Mouse (Mus musculus) right cerebral cortex, postnatal 4 days (tissue): Measurements from ENCODE around the gene 4833427G06Rik.

Experiments used
- DNase-seq: peaks from one replicate; pipeline ENCODE4 v3.0.0-alpha.2; 2022

4833427G06Rik gene

DNA sequence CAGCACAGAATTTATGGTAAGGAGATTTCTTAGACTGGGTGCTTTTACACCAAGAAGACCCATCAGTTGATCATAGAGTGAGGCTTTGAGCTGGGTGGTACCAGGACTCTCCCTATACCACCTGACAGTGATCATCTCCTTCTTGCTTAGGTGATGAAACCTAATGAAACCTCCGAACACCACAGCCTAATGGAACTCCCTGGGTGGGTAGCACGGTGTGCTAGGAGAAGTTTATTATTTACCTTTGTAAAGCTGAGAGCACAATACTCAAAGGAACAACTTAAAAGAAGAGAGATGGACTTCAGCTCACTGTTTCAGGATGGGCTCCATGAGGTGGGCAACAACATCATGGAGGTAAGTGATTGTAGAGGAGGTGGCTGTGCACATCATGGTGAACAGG is 41.3 kb downstream of the 4833427G06Rik start, which contains the start of gene Btg4:
Gene Btg4, plus strand, starts transcription at position 301 of the 400 bp plus-strand sequence.
- DNase-seq: no peak

GRCm38 (mm10) chr9:51058951-51059521 is 42.8 kb downstream of the 4833427G06Rik start:
- no peak for DNase-seq

GRCm38 (mm10) chr9:51056360-51057324 is 45.2 kb downstream of the 4833427G06Rik start:
- DNase-seq: no peak

DNA sequence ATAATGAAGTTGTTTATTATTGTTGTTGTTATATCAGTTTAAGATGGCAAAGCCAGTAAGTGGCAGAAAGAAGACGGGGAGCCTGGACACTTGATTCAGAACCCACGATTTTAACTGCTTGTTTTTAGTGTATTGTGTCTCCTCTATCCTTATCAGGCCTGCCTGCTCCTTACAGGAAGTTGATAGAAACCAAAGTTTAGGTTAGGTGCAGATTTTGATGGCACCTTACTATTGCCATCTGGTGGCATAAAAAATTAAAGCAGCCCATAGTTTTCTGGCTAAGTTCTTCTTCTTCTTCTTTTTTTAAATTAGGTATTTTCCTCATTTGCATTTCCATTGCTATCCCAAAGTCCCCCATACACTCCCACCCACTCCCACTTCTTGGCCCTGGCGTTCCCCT is 49.7 kb downstream of the 4833427G06Rik start:
- no peak for DNase-seq

DNA sequence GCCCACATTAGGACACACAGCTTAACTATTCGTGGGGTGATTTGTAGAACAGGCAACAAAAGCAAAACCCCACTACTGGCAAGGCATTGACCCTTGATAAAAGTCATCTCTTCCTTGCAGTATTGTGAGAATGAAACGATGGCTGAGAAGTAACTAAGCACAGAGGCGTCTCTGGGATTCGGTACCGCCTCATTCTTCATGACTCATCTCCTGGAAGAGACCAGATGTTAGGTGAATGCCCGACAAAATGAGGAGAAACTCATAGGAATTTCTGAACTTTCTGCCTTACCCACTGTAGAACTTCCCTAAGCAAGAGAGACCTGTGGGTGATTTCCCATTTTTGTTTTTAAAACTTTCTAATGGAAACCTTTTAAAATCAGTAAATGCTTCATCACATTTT is 59.7 kb downstream of the 4833427G06Rik start:
- DNase-seq: no peak

DNA sequence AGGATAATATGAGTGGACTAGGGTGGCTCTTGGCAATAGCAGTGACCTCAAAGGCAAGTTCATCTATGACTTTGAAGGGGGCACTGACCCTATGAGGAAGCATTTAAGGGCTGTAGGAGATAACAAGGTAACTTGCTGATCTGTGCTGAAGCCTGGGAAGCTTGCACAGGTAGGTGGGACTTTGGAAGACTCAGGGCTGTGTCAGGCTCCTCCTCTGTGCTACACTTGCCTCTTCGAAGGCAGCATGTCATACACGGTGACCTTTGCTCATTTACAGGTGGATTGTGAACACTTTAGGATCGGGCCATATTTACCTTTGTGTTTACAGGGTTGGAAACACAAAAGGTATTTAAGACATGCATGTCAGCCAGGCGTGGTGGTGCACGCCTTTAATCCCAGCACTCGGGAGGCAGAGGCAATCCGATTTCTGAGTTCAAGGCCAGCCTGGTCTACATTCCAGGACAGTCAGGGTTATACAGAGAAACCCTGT is 60.3 kb downstream of the 4833427G06Rik start:
- DNase-seq: no peak

- DNase-seq: no peak
These were observed 68.9 kb downstream of the 4833427G06Rik start for GRCm38 (mm10) chr9:51032785-51033529.

DNA sequence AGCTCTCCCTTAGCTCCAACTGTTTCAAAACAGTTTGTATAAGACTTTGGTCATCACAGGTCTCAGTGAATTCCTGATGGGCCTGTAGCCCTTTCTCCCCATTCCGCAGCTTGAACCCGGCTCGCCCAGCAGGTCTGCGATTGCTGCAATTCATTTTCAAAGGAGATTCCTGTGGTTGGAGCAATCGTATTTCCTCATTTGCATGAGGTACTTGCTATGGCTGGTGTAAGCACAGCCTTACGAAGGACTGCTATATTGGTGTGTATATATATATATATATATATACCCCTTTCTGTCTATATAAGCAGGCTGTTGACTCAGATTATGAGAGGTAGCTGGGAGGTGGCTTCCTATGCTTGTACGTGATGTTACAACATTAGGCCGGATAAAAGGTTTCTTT is 69.6 kb downstream of the 4833427G06Rik start:
- DNase-seq: no peak

- no peak for DNase-seq
These were observed 70.3 kb downstream of the 4833427G06Rik start for GRCm38 (mm10) chr9:51031603-51032002.
